12 mouse cellular contexts compared by ENCODE assay signal in the genomic region with DNA sequence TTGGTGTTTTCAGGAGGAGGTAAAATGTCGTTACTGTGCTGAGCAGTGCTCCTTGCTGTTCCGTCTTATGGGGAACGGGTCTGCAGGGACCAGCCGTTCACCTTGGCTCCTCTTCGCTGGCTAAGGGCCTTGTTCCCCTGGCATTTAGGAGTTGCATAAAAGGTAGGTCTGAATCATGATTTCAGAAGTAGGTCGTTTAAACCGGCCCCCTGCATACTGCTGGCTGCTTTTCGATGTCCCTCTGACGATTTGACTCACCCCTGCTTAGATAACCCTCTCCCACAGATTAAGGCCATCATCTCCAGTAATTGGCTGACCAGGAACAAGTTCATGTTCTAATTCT. TPM values are rescaled to one million over a fixed set of nuclear protein-coding genes. Genes with fewer than 3 reads are reported as not detected.
A peak's percentile ranks its signal among the peaks of the same experiment; 100 is the strongest.
DNase-seq lines count a peak whose midpoint lies in the region; ATAC-seq lines count a peak whose summit lies in the region.
"Had no signal": no experiment of that assay in that cellular context is flagged by ENCODE, and none has a peak within 500 bp of the region (broad histone marks: within the 10 kb centered on the region; RNA-seq: fewer than 3 reads in every experiment).

No protein-coding gene starts in this region.

- H3K27ac ChIP-seq in forebrain, embryonic 16.5 days (ENCODE audit: low read length), result no peak overlapping the region
- peak overlapping the region; percentile 63 for H3K27ac ChIP-seq in midbrain, embryonic 11.5 days (ENCODE audit: low read depth, low read length)
- H3K27ac ChIP-seq: kidney, embryonic 15.5 days; stomach, postnatal 0 days had no signal

- no peak overlapping the region for H3K4me3 ChIP-seq in forebrain, embryonic 16.5 days (replicated peaks; ENCODE audit: low read length)
- no peak overlapping the region for H3K4me3 ChIP-seq in midbrain, embryonic 11.5 days (ENCODE audit: low read depth, low read length)
- H3K4me3 ChIP-seq: kidney, embryonic 15.5 days had no signal

- no peaks in the 10 kb centered on the region for H3K27me3 ChIP-seq in forebrain, embryonic 16.5 days (replicated peaks; ENCODE audit: control insufficient read depth, insufficient read depth, low read length)
- no peaks in the 10 kb centered on the region for H3K27me3 ChIP-seq in midbrain, embryonic 11.5 days (ENCODE audit: control insufficient read depth, insufficient read depth, low read length)
- H3K27me3 ChIP-seq: kidney, embryonic 15.5 days had no signal

- no peaks in the 10 kb centered on the region for H3K36me3 ChIP-seq in forebrain, embryonic 16.5 days (ENCODE audit: control insufficient read depth, insufficient read depth)
- no peaks in the 10 kb centered on the region for H3K36me3 ChIP-seq in midbrain, embryonic 11.5 days (ENCODE audit: control insufficient read depth, insufficient read depth, low read length)
- H3K36me3 ChIP-seq: kidney, embryonic 15.5 days had no signal

- no peak for ATAC-seq in forebrain, embryonic 16.5 days
- ATAC-seq in midbrain, embryonic 11.5 days (ENCODE audit: low FRiP score), result no peak; the same call in 1 of the 2 replicates
- ATAC-seq in megakaryocyte, adult 5-6 weeks (ENCODE audit: poor library complexity, severe bottlenecking), result no peak

- 0 out of 2 replicates have a peak overlapping the region, but pooled peaks have one; percentile 29 for H3K4me2 ChIP-seq in forebrain, embryonic 16.5 days (ENCODE audit: low read length)
- no peak overlapping the region for H3K4me2 ChIP-seq in midbrain, embryonic 11.5 days
- H3K4me2 ChIP-seq: kidney, embryonic 15.5 days had no signal

- intact Hi-C loops in gastrocnemius, postnatal 14 days (cut with DNase I; ENCODE audit: low total_unique reads), result no loop called here

- no peaks in the 10 kb centered on the region for H3K9me3 ChIP-seq in forebrain, embryonic 16.5 days (ENCODE audit: control insufficient read depth, low read length)
- H3K9me3 ChIP-seq in midbrain, embryonic 11.5 days (ENCODE audit: control insufficient read depth, low read length), result no peaks in the 10 kb centered on the region
- H3K9me3 ChIP-seq: kidney, embryonic 15.5 days had no signal

- DNase-seq in kidney, adult 18-20 months, result peak; percentile 7
- no peak for DNase-seq in kidney, postnatal 10 days
- DNase-seq in adrenal gland, postnatal 14 days, result peak; percentile 22
- DNase-seq in midbrain, embryonic 11.5 days (ENCODE audit: low spot score, missing footprints), result no peak
- DNase-seq in gastrocnemius, postnatal 14 days, result no peak
- no peak for DNase-seq in adipocyte (ENCODE audit: low spot score)
- DNase-seq: liver had no signal

- WGBS in forebrain, embryonic 16.5 days, result 30% methylated on average over 9 of the region's 9 CpGs
- 71% methylated on average over 9 of the region's 9 CpGs for WGBS in midbrain, embryonic 11.5 days

- H3K9ac ChIP-seq in forebrain, embryonic 16.5 days (replicated peaks; ENCODE audit: low read depth, low read length), result no peak overlapping the region
- H3K9ac ChIP-seq in midbrain, embryonic 11.5 days (ENCODE audit: low read length), result no peak overlapping the region
- H3K9ac ChIP-seq: kidney, embryonic 15.5 days had no signal

- H3K4me1 ChIP-seq in forebrain, embryonic 16.5 days (replicated peaks; ENCODE audit: control insufficient read depth, insufficient read depth, low read length), result peaks cover 6% of the 10 kb centered on the region; the same call in 1 of the 2 replicates
- peaks cover 12% of the 10 kb centered on the region for H3K4me1 ChIP-seq in midbrain, embryonic 11.5 days (ENCODE audit: control insufficient read depth, insufficient read depth, low read length)
- H3K4me1 ChIP-seq: kidney, embryonic 15.5 days had no signal

RNA-seq across cellular contexts. Expression of gene Slc1a2, which starts 27.6 kb away (rescaled TPM):
- total RNA-seq in adrenal gland, postnatal 14 days (2021), result 1.9 and 2.4 TPM in 2 replicates
- polyA plus RNA-seq in forebrain, embryonic 16.5 days (2015; fragmentation: Nextera tagmentation; extraction: Ambion mirVana), result 9.6 and 11.0 TPM in 2 replicates
- 15.7 and 16.0 TPM in 2 replicates for polyA plus RNA-seq in midbrain, embryonic 11.5 days (2014; fragmentation: Nextera tagmentation; extraction: Ambion mirVana)
- total RNA-seq in gastrocnemius, postnatal 14 days (2021), result under 1 TPM; 0.31 to 0.40 TPM
- total RNA-seq in megakaryocyte, adult 5-6 weeks (2015), result not detected in 2 replicates
- 0.04 TPM in 1 of 2 replicates, not detected in the other for total RNA-seq in megakaryocyte, adult 5-6 weeks (2017)
- total RNA-seq: MEL had no signal

Comparison
In these comparisons a context has a peak if more than half of its experiments do, and no peak if none do; other contexts are left out.
1. DNase-seq: peak in kidney, adult 18-20 months (single experiment) and adrenal gland, postnatal 14 days (single experiment); none in kidney, postnatal 10 days (single experiment), midbrain, embryonic 11.5 days (single experiment), gastrocnemius, postnatal 14 days (single experiment) and adipocyte (single experiment).